Mouse (Mus musculus) CH12.LX (cell line): ENCODE measurements around the gene Itpr2. TPM values are rescaled to one million over a fixed set of nuclear protein-coding genes. Genes with fewer than 3 reads are reported as not detected.

Source experiments
- DNase-seq: peaks from one replicate; pipeline ENCODE4 v3.0.0-alpha.2; 2013; ENCODE audit errors: extremely low read depth
- H3K27ac ChIP-seq: 2 replicates; pipeline ENCODE4 v1.5.1; 2012; ENCODE audit warnings: low read depth, mild to moderate bottlenecking, control low read depth, moderate library complexity; ENCODE audit not compliant: insufficient read depth
- H3K27me3 ChIP-seq: replicated peaks from 2 replicates; pipeline ENCODE3; 2012; ENCODE audit warnings: inconsistent platforms
- H3K36me3 ChIP-seq, 2 experiments: replicated peaks in 1 of 2; 2 replicates each; pipeline versions ENCODE3 to v1.6.1; 2012; ENCODE audit warnings: inconsistent platforms in 1 of 2, low read length in 1 of 2, mild to moderate bottlenecking in 1 of 2, mixed read lengths in 1 of 2, moderate library complexity in 1 of 2; ENCODE audit not compliant: control insufficient read depth in 1 of 2, insufficient read depth in 1 of 2
- H3K4me1 ChIP-seq, 2 experiments: 2 replicates each; pipeline ENCODE4 v1.6.1; 2012; ENCODE audit warnings: inconsistent platforms in 1 of 2, moderate library complexity in 1 of 2; ENCODE audit not compliant: insufficient read depth in 2 of 2, control insufficient read depth in 1 of 2
- H3K4me2 ChIP-seq: 2 replicates; pipeline ENCODE4 v1.6.1; 2012; ENCODE audit warnings: low read depth, mild to moderate bottlenecking, control low read depth; ENCODE audit not compliant: poor library complexity, insufficient read depth, severe bottlenecking
- H3K4me3 ChIP-seq, 3 experiments: fragments of 150-350 bp in 1 of 3; sonication (generic) in 1 of 3; replicated peaks in 1 of 3; 2 replicates each; pipeline versions ENCODE3 to v1.5.1; 2011 to 2012; ENCODE audit warnings: low read depth in 2 of 3, low read length in 2 of 3, mild to moderate bottlenecking in 2 of 3, moderate library complexity in 2 of 3, control low read depth in 1 of 3, improper control_type of control experiment in 1 of 3, inconsistent platforms in 1 of 3, mixed read lengths in 1 of 3; ENCODE audit not compliant: poor library complexity in 1 of 3
- H3K79me2 ChIP-seq: replicated peaks from 2 replicates; pipeline ENCODE4 v1.6.1; 2012; ENCODE audit warnings: mild to moderate bottlenecking, moderate library complexity; ENCODE audit not compliant: control insufficient read depth, poor library complexity, insufficient read depth, severe bottlenecking; ENCODE audit errors: extremely low read depth
- H3K9ac ChIP-seq: 2 replicates; pipeline ENCODE4 v1.6.1; 2012; ENCODE audit warnings: low read depth, mild to moderate bottlenecking, control low read depth, moderate library complexity; ENCODE audit not compliant: insufficient read depth
- H3K9me3 ChIP-seq: replicated peaks from 2 replicates; pipeline ENCODE3; 2012; ENCODE audit warnings: low read length, inconsistent platforms, mixed read lengths
- BHLHE40 ChIP-seq: IDR thresholded peaks from 2 replicates; pipeline ENCODE4 v1.6.1; 2011; ENCODE audit warnings: mild to moderate bottlenecking, low read depth, low read length, improper control_type of control experiment
- CHD2 ChIP-seq: IDR thresholded peaks from 2 replicates; pipeline ENCODE4 v1.6.1; 2011; ENCODE audit warnings: low read length, improper control_type of control experiment
- ELF1 ChIP-seq: IDR thresholded peaks from 2 replicates; pipeline ENCODE4 v1.6.1; 2014; ENCODE audit warnings: low read depth, mild to moderate bottlenecking, inconsistent platforms, low read length, improper control_type of control experiment
- EP300 ChIP-seq: IDR thresholded peaks from 2 replicates; pipeline ENCODE4 v1.6.1; 2011; ENCODE audit warnings: low read length, improper control_type of control experiment
- GABPA ChIP-seq: IDR thresholded peaks from 2 replicates; pipeline ENCODE4 v1.6.1; 2012; ENCODE audit warnings: low read depth, low read length, improper control_type of control experiment, inconsistent platforms; ENCODE audit not compliant: insufficient replicate concordance
- HCFC1 ChIP-seq: IDR thresholded peaks from 2 replicates; pipeline ENCODE4 v1.6.1; 2012; ENCODE audit warnings: low read depth, mild to moderate bottlenecking, inconsistent platforms, low read length, improper control_type of control experiment
- IRF4 ChIP-seq: IDR thresholded peaks from 2 replicates; pipeline ENCODE4 v1.6.1; 2014; ENCODE audit warnings: low read depth, mild to moderate bottlenecking, inconsistent platforms, low read length, improper control_type of control experiment
- MAFK ChIP-seq: IDR thresholded peaks from 2 replicates; pipeline ENCODE4 v1.6.1; 2011; ENCODE audit warnings: low read length, improper control_type of control experiment; ENCODE audit not compliant: insufficient replicate concordance
- MAX ChIP-seq: IDR thresholded peaks from 2 replicates; pipeline ENCODE4 v1.6.1; 2011; ENCODE audit warnings: low read length, improper control_type of control experiment
- MAZ ChIP-seq: IDR thresholded peaks from 2 replicates; pipeline ENCODE4 v1.6.1; 2012; ENCODE audit warnings: low read depth, mild to moderate bottlenecking, inconsistent platforms, low read length, improper control_type of control experiment, moderate library complexity
- MXI1 ChIP-seq: IDR thresholded peaks from 2 replicates; pipeline ENCODE4 v1.6.1; 2011; ENCODE audit warnings: mild to moderate bottlenecking, low read depth, low read length, improper control_type of control experiment
- NELFE ChIP-seq: IDR thresholded peaks from 2 replicates; pipeline ENCODE4 v1.6.1; 2011; ENCODE audit warnings: low read depth, low read length, improper control_type of control experiment
- POLR2AphosphoS2 ChIP-seq: IDR thresholded peaks from 2 replicates; pipeline ENCODE4 v1.6.1; 2011; ENCODE audit warnings: low read depth, low read length, improper control_type of control experiment
- RAD21 ChIP-seq: IDR thresholded peaks from 2 replicates; pipeline ENCODE4 v1.6.1; 2011; ENCODE audit warnings: low read depth, mild to moderate bottlenecking, low read length, improper control_type of control experiment, moderate library complexity
- RCOR1 ChIP-seq: conservative IDR thresholded peaks from 2 replicates; pipeline ENCODE4 v1.6.1; 2012; ENCODE audit warnings: low read depth, mild to moderate bottlenecking, inconsistent platforms, low read length, improper control_type of control experiment
- SIN3A ChIP-seq: IDR thresholded peaks from 2 replicates; pipeline ENCODE4 v1.6.1; 2012; ENCODE audit warnings: low read length, improper control_type of control experiment, inconsistent platforms
- TBP ChIP-seq: conservative IDR thresholded peaks from 2 replicates; pipeline ENCODE4 v1.6.1; 2011; ENCODE audit warnings: low read depth, low read length, improper control_type of control experiment
- TCF12 ChIP-seq: IDR thresholded peaks from 2 replicates; pipeline ENCODE4 v1.6.1; 2014; ENCODE audit warnings: low read depth, mild to moderate bottlenecking, inconsistent platforms, low read length, improper control_type of control experiment
- UBTF ChIP-seq: IDR thresholded peaks from 2 replicates; pipeline ENCODE4 v1.6.1; 2012; ENCODE audit warnings: low read depth, mild to moderate bottlenecking, inconsistent platforms, low read length, improper control_type of control experiment, moderate library complexity
- ZMIZ1 ChIP-seq: IDR thresholded peaks from 2 replicates; pipeline ENCODE4 v1.6.1; 2012; ENCODE audit warnings: low read depth, mild to moderate bottlenecking, inconsistent platforms, low read length, improper control_type of control experiment
- dilution Hi-C: fragments of 300-500 bp; cut with MboI; formaldehyde crosslinking; loops from 2 replicates; pipeline ENCODE4 v1.14.3; 2020; ENCODE audit warnings: low sequenced_read_pairs; ENCODE audit not compliant: extremely low pct_unique_long_range_greater_than_20kb, extremely low pct_ligation_motif_present
- in situ Hi-C: fragments of 300-500 bp; cut with MboI; formaldehyde crosslinking; loops from 3 replicates; pipeline ENCODE4 v1.14.3; 2019; ENCODE audit warnings: low sequenced_read_pairs, low pct_ligation_motif_present, low pct_unique_long_range_greater_than_20kb, mixed read lengths
- polyA plus RNA-seq: library from polyadenylated mRNA; unstranded; fragments of >175 nt; gene quantifications from 2 replicates; pipeline ENCODE4 v1.2.1, GENCODE M21; 2012; ENCODE audit warnings: low read depth; ENCODE audit not compliant: insufficient read length
- total RNA-seq, 2 experiments: library from RNA; depleted of rRNA; stranded (reverse); fragments of 300-350 nt in 1 of 2; fragments of >200 nt in 1 of 2; gene quantifications; 2 replicates each; pipeline ENCODE4 v1.2.3; 2012 to 2014

The Itpr2 gene
- total and polyA plus RNA-seq, 3 experiments, result 3.5 to 8.9 (median 4.4) TPM

DNA sequence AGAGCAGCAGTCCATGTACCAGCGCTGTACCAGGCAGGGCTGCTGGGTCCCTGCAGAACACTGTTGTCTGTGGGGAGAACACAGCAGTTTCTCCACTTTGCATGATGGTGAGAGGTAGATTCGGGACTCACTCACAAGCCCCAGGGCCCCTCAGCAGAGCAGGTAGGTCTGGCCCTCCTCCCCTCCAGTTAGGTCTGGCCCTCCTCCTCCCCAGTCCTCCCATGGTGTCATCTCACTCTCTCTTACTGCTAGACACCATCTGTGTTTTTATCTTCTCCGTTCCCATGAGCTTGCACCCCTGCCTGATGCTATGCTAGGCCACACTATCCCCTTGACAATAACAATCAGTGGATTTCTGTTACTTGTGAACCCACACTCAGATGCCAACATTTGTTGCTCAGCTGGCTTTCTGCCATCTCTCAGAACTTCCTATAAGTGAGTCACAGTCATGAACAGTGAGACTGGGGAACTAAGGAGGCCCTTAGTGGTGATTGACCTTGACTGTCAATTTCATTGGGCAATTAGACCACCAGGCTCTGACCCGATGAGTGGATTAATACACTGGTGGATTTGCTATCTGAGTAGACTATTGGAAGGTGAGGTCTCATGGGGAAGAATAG lies 360.9 kb downstream of the Itpr2 start:
- Histone ChIP-seq H3K4me3 (no peak overlapping the region), H3K9me3 (peaks cover 4% of the 10 kb centered on the region), H3K79me2 (no peaks in the 10 kb centered on the region), H3K4me1 (peaks cover 0 to 4% of the 10 kb centered on the region in 2 experiments; a peak in 2 of 4 replicates), H3K27ac (no peak overlapping the region), H3K9ac (no peak overlapping the region), H3K4me2 (no peak overlapping the region), H3K36me3 (peaks cover 0 to 23% of the 10 kb centered on the region in 2 experiments), H3K27me3 (no peaks in the 10 kb centered on the region)
- TF ChIP-seq EP300 (no peak), CHD2 (no peak), MAZ (no peak), MXI1 (no peak), RAD21 (no peak), MAX (no peak), GABPA (no peak), TBP (no peak), MAFK (no peak), POLR2AphosphoS2 (no peak), BHLHE40 (no peak), ELF1 (no peak), IRF4 (no peak), UBTF (no peak), SIN3A (no peak), ZMIZ1 (no peak), TCF12 (no peak)
- no peak for DNase-seq
- in situ Hi-C loops, result no loop called here
- dilution Hi-C loops, result no loop called here

DNA sequence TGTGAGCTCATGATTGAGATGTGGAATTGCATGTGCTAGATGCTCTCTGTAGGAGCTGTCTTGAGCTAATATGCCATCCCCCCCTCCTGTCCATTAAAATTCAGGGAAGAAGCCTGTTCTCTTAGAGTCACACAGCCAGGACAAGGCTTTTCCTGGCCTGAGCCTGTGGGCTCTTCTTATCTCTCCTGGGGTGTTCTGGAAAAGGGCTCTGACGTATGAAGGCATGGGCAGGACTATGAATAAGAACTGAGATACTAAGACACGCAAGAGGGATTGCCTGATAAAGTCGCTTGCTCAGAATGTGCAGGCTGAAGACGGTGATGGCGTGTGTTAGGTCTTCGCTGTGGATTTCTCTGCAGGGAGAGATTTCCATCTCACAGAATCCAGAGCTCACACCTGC lies 361.9 kb downstream of the Itpr2 start:
- DNase-seq, result no peak
- dilution Hi-C loops (no loop called here), in situ Hi-C loops (no loop called here)
- no peak overlapping the region for H3K27ac ChIP-seq
- no peak overlapping the region for H3K4me3 ChIP-seq
- no peaks in the 10 kb centered on the region for H3K9me3 ChIP-seq
- H3K27me3 ChIP-seq, result no peaks in the 10 kb centered on the region
- H3K4me2 ChIP-seq, result no peak overlapping the region
- H3K9ac ChIP-seq, result no peak overlapping the region
- peaks cover 0 to 4% of the 10 kb centered on the region in 2 experiments; a peak in 2 of 4 replicates for H3K4me1 ChIP-seq
- no peak for TF ChIP-seq RCOR1
- no peak for TF ChIP-seq NELFE
- TF ChIP-seq BHLHE40, result no peak
- no peak for TF ChIP-seq HCFC1
- TF ChIP-seq, all 38 proteins: peak for 0
- Histone ChIP-seq H3K36me3 (peaks cover 0 to 22% of the 10 kb centered on the region in 2 experiments), H3K79me2 (no peaks in the 10 kb centered on the region)
